Mouse (Mus musculus) fat pad, adult 2 months (tissue): ENCODE measurements around the gene Pkd1l2.

Source experiments
- DNase-seq: peaks from one replicate; pipeline ENCODE4 v3.0.0-alpha.2; 2011; ENCODE audit warnings: low read depth, low spot score; ENCODE audit errors: extremely low read depth

Pkd1l2 gene

DNA sequence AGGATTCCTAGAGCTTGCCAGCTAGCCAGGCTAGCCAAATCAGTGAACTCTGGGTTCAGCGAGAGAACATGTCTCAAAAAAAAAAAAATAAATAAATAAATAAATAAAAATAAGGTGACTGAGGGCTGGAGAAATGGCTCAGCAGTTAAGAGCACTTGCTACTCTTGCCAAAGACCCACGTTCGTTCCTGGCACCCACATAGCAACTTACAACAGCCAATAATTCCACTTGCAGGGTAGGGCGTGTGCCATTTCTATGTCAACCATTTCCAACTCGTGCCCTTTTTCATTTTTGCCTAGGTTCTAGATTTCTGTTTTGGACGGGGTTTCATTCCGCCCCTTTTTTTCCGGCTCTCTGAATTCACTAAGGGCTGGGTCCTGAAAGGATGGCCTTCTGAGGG, 104.2 kb downstream of the Pkd1l2 start:
- no peak for DNase-seq

DNA sequence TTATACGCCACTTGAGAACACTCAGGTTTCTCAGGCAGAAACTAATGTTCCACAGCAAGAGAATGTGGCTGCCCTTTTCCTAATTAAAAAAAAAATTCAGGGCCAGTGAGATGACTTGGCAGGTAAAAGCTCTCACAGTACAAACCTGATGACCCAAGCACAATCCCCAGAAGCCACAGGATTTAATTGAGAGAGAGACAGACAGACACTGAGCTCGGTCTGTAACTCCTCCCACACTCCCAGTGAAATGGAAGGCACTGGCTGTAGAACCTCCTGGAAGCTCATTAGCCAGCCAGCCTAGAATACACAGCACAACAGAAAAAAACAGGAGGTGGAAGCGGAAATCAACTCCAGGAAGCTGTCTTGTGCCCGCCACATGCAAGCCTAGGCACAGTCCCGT, 106.6 kb downstream of the Pkd1l2 start:
- DNase-seq = no peak

- no peak for DNase-seq
Observed at GRCm38 (mm10) chr8:116975066-116975465, 107.2 kb downstream of the Pkd1l2 start.

DNA sequence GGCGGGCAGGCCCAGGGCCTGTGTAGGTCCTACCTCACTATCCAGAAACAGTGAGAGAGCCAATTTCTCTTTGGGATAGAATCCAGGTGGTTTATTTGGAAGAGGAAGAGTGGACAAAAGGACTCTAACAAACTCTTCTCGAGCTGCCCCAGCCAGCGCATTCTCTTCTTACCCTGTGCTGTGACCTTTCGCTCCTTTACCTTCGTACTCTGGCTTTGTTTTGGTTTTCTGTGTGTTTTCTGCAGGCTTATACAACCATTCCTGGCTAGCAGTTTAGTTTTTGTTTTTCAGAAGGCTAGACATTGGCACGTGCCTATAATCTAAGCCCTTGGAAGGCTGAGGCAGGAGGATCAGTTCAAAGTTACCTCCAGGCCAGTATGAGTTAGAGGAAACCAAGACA, 112.7 kb downstream of the Pkd1l2 start:
- DNase-seq = no peak

- no peak for DNase-seq
Observed at GRCm38 (mm10) chr8:116954415-116954814, 127.8 kb downstream of the Pkd1l2 start.

DNA sequence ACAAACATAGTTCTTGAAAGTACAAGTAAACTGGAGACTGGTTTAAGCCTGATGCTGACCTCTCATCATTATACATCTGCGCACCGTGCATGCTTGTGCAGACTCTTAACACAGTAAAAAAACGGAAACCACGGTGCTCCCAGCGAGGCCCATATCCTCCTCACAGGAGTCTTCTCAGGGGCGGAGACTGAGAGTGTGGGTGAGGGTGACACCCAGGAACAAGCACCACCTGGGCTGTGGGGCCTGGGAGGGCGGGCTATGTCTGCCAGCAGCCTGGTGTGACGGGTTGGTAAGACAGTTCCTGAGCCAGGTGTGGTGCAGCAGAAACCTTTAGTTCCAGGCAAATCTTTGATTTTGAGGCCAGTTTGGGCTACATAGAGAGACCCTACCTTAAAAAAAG, 129.8 kb downstream of the Pkd1l2 start:
- no peak for DNase-seq

DNA sequence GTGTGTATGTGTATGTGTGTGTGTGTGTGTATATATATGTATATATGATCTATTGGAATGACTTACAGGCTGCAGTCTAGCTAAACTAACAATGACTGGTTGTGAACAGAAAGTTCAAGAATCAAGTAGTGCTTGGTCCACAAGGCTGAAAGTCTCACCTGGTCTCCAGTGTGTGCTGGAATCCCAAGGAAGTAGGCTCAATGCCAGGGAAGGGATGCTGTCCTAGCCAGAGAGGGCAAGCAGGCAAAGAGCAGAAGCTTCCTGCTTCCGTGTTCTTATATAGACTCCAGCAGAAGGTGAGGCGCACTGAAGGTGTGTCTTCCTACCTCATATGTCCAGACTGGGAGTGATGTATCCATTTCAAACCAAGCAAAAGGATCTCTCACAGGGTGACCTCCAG, 130.5 kb downstream of the Pkd1l2 start:
- DNase-seq = no peak

DNA sequence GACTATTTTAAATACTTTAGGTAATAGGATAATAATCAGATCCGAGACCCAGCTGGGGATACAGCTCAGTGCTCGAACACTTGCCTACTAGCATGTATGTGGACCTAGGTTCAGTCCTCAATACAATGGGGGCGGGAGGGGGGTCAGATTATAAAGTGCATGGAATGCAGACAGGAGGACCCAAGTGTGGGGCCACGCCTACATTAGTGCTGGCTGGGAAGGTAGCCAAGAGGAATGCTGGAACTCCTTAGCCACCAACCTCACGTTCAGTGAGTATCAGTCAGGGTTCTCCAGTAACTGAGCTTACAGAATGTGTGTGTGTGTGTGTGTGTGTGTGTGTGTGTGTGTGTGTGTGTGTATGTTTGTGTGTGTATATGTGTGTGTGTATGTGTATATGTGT, 130.9 kb downstream of the Pkd1l2 start:
- DNase-seq = no peak

- no peak for DNase-seq
Observed at GRCm38 (mm10) chr8:116947589-116947988, 134.7 kb downstream of the Pkd1l2 start.

- DNase-seq = no peak
Observed at GRCm38 (mm10) chr8:116946851-116947250, 135.4 kb downstream of the Pkd1l2 start.

DNA sequence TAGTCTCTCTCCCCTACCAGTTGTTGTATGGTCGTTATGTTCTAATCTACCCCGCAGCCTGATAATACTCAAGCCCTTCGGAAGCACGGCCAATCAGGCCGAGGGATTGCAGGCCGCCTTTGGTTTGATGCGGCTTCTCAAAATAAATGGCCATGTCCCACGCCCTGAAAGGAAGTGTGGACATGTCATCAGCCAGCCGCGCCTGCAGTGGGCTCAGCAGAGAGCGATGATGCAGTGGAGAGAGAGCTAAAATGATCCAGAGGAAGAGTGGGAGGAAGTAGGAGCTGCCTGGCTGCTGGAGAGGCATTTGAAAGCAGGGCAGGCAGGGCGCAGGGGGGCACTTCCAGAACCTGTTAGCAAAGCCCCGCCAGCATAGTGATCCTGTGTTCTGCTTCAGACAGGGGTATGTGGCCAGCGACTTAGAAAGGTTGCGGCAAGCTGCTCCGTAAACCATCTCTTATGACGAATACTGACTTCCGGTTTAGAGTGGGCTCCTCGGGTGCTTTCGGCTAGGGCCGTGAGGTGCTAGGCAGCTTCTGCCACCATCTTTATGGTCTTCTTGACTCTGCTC, 135.9 kb downstream of the Pkd1l2 start:
- no peak for DNase-seq
